Mouse (Mus musculus) A20 (cell line): ENCODE measurements around the gene Ccdc92.

ENCODE experiments used
- DNase-seq: peaks from one replicate; pipeline ENCODE4 v3.0.0-alpha.2; 2011; ENCODE audit warnings: low read depth, low spot score

Ccdc92 gene

GRCm38 (mm10) chr5:124860013-124860412 lies 2.2 kb downstream of the Ccdc92 start:
- peak; percentile 39 for DNase-seq

GRCm38 (mm10) chr5:124854202-124854601 lies 8.0 kb downstream of the Ccdc92 start:
- no peak for DNase-seq

GRCm38 (mm10) chr5:124853079-124853478 lies 9.1 kb downstream of the Ccdc92 start:
- no peak for DNase-seq

GRCm38 (mm10) chr5:124852294-124852693 lies 9.9 kb downstream of the Ccdc92 start:
- DNase-seq = no peak

- DNase-seq = no peak
Observed at GRCm38 (mm10) chr5:124851572-124851971, 10.7 kb downstream of the Ccdc92 start.

GRCm38 (mm10) chr5:124848994-124849393 lies 13.2 kb downstream of the Ccdc92 start:
- DNase-seq = no peak

GRCm38 (mm10) chr5:124847014-124847413 lies 15.2 kb downstream of the Ccdc92 start:
- no peak for DNase-seq

GRCm38 (mm10) chr5:124844929-124845328 lies 17.3 kb downstream of the Ccdc92 start:
- no peak for DNase-seq

GRCm38 (mm10) chr5:124843386-124843785 lies 18.8 kb downstream of the Ccdc92 start:
- no peak for DNase-seq

GRCm38 (mm10) chr5:124840669-124841068 lies 21.6 kb downstream of the Ccdc92 start:
- DNase-seq = no peak

GRCm38 (mm10) chr5:124840202-124840601 lies 22.0 kb downstream of the Ccdc92 start:
- DNase-seq = no peak

GRCm38 (mm10) chr5:124836621-124837020 lies 25.6 kb downstream of the Ccdc92 start:
- no peak for DNase-seq

- no peak for DNase-seq
Observed at GRCm38 (mm10) chr5:124836075-124836474, 26.1 kb downstream of the Ccdc92 start.

- DNase-seq = no peak
Observed at GRCm38 (mm10) chr5:124835218-124835617, 27.0 kb downstream of the Ccdc92 start.

GRCm38 (mm10) chr5:124830331-124830730 lies 31.9 kb downstream of the Ccdc92 start:
- no peak for DNase-seq

GRCm38 (mm10) chr5:124822128-124822894 lies 39.9 kb downstream of the Ccdc92 start:
- DNase-seq = peak; percentile 7

- DNase-seq = no peak
Observed at GRCm38 (mm10) chr5:124817050-124817449, 45.2 kb downstream of the Ccdc92 start.

- no peak for DNase-seq
Observed at GRCm38 (mm10) chr5:124814797-124815196, 47.4 kb downstream of the Ccdc92 start.

GRCm38 (mm10) chr5:124812466-124812865 lies 49.8 kb downstream of the Ccdc92 start:
- no peak for DNase-seq

- DNase-seq = no peak
Observed at GRCm38 (mm10) chr5:124809708-124810366, 52.4 kb downstream of the Ccdc92 start.

- no peak for DNase-seq
Observed at GRCm38 (mm10) chr5:124792112-124792511, 70.1 kb downstream of the Ccdc92 start.

- peak; percentile 10 for DNase-seq
Observed at GRCm38 (mm10) chr5:124785650-124786049, 76.6 kb downstream of the Ccdc92 start.
